Mouse (Mus musculus) megakaryocyte, adult 5-6 weeks (primary cell): ENCODE data around the gene Plac9b. TPM values are rescaled to one million over a fixed set of nuclear protein-coding genes. Genes with fewer than 3 reads are reported as not detected.
"Not testable (repeated sequence)": the region's sequence is repeated elsewhere in the genome, so short reads cannot be mapped to it uniquely, and the experiment has no call there.

Experiments used
- ATAC-seq: 2 replicates; pipeline ENCODE4 v1.8.0; 2016; ENCODE audit warnings: mild to moderate bottlenecking, inconsistent platforms; ENCODE audit not compliant: poor library complexity, severe bottlenecking
- total RNA-seq, 2 experiments: library from RNA; stranded (forward) in 1 of 2; stranded (reverse) in 1 of 2; fragments of 153-499, 151-499 nt in 1 of 2; fragments of 221-1000, 200-1000 nt in 1 of 2; gene quantifications; 2 replicates each; pipeline versions ENCODE4 v1.2.3 to v1.2.4; 2015 to 2017

The Plac9b gene
- 1.5 TPM in 1 of 2 replicates, not detected in the other for total RNA-seq (2015)
- total RNA-seq (2017) = not detected in 2 replicates

DNA sequence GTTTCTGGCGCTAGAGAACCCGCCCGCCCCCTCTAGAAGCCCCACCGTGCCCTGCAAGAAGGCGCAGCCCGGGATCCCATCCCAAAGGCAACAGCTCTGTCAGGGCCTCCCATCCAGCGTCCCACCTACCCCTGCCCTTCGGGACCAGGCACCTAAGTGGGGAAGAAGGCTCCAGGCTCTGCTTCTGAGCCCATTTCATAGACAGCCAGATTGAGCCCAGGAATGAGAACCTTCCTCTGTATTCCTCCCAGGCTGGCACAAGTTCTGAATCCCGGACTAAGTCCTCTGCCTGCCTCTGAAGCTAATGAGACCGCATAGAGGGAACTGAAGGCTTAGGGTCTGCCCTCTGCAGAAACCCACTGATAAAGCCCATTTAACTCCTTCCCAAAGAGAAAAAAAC is at the start of gene Plac9b:
Gene Plac9b (minus strand): TSS at position 101 of the 400 bp plus-strand sequence.
- ATAC-seq = not testable (repeated sequence)

DNA sequence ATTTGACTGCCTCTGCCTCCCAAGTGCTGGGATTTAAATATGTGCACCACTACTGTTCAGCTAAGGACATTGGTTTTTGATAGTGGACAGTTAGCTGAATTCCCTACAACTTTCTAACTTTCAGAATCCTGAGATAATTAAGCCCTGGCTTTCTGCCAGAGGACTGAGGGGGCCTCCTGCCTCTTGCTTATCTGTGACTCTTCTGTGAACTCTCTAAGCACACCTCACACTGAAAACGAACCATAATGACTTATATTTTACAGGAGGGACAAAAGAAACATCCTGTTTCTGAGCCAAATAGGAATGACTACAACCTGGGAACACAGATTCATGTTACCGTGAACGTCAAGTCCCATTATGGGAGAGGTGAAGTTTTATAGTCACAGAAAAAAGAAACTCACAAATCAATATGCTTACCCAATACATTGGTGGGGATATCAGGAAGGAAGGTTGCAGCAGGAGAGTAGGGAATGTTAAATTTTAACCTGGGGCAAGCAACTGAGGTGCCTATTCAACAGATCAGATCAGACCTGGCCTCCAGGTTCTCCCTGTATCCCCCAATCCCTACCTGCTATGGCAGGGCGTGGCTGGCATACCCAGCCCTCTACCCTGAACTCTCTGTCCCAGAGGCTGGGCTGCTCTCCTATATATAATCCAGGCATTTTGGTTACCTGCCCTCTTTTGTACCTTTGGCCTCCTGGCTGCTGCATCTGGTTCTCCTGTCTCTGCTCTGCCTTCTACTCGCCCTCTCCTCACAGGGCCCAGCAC is 34.1 kb upstream of the Plac9b start:
- not testable (repeated sequence) for ATAC-seq

DNA sequence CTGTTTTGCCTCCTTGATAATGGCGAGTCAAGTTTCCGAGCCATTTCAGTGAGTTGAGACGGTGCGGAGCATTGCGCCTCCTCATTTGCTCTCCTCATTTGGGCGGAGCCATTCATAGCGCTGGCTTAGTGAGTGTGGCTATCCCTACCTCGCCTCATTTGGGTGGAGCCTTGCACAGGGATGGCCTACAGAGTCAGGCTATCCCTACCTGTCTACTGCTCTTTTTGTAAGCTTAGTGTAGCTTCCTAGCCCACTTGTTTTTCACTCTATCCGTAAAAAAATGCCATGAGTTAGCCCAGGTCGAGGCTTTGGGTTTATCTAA is 24.6 kb upstream of the Plac9b start, which contains the start of gene Tmem254b:
Gene Tmem254b (minus strand): TSS at position 116 of the 322 bp plus-strand sequence.
- ATAC-seq = peak; percentile 85

DNA sequence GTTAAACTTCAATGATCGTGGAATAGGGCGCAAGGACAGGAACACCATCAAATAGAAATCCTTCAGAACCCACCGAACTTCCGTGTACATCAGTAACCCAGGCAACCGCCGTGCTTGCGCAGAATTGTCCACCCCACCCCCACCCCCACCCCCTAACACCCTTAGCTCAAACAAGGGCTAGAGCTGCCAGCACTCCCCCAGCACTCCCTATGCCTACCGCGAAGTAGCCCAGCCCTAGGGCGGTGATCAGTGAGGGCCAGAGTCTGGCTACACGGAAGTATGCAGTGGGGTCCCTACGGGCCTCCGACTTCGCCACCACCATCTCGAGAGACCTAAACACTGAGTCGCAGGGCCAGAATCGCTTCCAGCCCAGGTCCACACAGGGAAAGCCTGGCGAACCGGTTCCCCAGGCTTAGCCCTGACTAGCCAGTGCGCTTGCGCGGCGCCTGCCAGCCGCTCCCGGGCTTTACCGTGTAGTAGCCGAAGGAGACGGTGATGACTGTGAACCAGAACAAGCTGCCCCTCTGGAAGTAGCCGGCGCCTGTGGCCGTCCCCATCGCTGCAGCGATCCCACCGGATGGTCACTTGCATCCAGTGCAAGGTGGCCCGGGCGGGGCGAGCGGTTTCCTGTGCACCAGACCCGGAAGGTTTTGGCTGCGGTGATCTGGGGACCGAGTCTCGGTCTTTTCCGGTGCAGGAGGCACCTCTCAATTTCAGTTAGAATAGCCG is 24.1 kb upstream of the Plac9b start:
- ATAC-seq = peak; percentile 76

DNA sequence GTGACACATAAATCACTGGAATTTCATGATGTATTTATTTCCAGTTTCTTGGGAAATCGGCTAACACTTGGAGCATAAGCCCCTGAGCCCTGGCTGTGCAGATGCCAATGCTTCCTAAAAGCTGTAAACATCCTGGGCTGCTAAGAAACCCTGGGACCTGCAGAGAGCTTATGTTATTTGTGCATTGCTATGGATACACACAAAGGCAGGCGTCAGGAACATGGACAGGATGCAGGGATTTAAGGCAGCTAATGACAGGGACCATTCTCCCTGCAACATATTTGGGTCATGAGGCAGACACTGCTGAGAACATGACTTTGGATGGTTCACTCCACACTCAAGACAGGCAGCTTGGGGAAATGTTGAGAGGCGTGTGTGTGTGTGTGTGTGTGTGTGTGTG is 15.6 kb upstream of the Plac9b start:
- not testable (repeated sequence) for ATAC-seq

DNA sequence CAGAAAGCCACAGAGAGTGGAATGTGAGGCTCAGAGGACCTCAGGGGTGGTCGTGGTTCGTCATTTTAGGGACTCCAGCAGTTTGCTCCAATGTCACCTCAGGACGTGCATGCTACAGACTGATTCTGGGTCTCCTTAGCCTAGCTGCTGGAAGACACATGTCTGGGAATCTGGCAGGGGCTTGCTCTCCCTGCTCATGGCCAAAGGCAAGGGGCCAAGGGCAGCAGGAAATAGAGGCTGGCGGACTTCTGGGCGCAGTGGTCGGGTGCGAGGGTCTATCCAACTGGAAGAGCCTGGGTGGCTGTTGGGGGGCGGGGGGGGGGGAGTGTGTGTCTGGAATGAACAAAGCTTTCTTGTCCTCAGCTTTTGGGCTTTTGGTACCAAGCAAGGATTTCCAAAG is 6.1 kb upstream of the Plac9b start:
- not testable (repeated sequence) for ATAC-seq

DNA sequence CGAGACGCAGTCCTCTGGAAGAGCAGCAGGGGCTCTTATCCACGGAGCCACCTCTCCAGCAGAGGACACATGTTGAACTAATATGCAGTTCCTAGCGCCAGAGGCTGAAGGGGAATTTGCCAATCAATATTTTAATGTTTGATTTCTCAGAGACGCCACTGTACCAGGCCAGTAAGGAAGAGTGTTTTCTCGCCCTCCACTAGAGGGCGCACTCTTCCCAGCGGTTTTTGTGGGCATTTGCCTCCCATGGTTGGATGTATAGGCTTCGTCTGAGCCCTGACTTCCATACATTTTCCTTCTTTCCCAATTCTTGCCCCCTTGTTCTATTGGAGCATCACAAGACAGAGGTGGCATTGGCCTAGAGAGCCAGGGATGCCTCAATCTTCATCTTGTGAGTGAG is 4.4 kb upstream of the Plac9b start:
- peak; percentile 66 for ATAC-seq

DNA sequence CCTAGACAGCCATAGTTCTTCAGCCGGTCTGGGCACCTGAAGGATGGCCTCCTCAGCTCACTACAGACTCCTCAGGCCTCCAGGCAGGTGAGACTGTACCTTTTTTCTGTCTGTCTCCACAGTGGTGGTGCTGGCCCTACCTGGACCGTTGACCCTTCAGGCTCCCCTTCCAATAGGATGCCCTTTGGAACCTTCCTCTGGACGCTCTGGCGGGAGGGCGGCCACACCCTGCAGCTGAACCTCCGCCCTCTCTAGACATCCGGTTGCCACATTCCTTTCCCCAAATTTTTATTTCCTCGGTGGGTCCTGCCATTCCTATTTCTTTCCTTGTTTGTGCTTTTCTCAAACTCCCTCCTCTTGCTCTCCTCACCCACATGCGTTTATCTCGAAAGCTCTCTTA is 620 bp downstream of the Plac9b start:
- not testable (repeated sequence) for ATAC-seq

DNA sequence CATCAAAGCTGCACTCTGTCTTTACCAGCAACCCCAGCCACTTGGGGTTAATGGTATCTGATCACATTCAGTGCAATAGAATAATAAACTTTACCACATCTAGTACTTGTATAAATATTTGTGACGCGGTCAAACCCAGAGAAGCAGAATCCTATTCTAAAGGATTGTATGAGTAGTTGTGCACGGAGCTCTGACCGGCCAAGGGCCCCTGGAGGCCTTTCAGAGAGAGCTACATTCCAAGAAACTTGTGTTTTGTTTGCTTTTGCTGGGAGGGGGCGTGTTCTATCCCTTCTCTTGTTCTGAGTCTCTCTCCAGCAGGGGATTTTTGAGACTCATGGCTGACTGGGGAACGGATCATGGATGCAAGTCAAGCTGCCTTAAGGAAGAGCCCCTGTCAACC is 7.3 kb downstream of the Plac9b start:
- not testable (repeated sequence) for ATAC-seq

DNA sequence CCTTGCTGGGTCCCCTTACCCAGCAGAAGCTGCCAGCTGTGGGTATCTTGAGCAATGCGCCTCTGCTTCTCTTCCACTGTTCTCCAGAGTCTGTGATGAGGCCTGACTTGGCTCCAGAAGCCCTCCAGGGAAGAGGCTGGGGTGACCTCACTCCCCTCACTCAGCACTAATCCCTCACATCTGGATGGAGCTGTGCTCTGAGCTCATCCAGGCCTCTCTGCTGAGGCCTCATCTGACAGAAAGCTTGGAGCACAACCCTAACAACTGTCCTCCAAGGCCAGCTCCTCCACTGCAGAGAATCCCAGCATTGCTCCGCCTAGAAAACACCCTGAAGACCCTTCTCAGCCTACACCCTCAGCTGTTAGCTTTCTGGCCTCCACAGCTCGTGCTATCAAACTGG is 8.3 kb downstream of the Plac9b start:
- ATAC-seq = not testable (repeated sequence)

DNA sequence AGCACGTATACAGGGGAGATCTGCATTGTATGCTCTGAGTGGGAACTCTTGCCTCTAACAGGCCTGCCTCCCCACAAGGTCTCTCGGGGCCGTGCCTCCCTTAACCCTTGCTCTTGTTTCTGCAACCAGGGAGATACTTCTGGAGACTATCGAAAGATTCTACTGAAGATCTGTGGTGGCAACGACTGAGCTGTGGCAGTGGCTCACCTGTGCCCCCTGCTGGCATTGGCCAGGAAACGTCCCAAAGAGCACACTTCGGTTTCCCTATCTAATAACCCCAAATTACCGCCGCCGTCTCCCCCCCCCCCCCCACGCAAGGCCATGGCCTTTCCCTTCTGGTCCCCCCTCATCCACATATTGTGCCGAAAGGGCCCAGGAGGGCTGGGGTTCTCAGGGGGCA is 17.0 kb downstream of the Plac9b start:
- peak; percentile 65; the same call in 1 of the 2 replicates for ATAC-seq

DNA sequence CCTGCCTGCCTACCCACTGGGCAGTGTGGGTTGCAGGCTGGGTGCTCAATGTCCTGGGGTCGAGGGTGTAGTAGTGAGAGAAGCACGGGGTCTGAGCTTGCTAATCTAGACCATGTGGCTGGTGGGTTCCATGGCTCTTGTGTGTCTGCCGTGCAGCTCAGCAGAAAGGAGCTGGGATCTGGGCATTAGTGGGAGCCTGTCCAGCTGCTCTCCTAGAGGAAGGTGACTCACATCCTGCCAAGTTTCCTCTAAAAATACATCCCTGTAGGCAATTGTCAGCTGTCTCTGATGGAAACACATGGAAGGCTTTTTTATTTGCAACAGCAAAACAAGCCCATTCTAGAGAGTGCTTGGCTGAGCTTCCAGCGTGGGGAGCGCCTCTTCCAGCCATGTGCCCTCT is 19.9 kb downstream of the Plac9b start:
- not testable (repeated sequence) for ATAC-seq

DNA sequence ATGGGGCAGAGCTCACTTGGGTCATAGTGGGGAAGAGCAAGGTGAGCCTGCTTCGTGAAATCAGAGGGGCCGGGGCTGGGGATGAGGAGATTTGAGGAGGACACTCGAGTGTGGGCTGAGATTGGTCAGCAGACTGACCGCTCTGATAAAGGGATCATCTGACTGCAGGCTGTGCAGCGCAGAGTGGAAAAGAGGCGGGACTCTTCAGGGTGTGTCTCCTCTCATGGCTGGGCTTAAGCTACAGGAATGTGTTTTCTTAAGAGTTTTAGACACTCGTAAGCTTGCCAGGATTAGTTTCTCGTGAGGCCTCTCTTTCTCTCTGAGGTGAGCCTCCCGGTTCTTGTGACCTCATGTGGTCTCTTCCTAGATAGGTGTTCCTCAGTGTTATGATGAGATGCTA is 21.1 kb downstream of the Plac9b start:
- ATAC-seq = not testable (repeated sequence)

DNA sequence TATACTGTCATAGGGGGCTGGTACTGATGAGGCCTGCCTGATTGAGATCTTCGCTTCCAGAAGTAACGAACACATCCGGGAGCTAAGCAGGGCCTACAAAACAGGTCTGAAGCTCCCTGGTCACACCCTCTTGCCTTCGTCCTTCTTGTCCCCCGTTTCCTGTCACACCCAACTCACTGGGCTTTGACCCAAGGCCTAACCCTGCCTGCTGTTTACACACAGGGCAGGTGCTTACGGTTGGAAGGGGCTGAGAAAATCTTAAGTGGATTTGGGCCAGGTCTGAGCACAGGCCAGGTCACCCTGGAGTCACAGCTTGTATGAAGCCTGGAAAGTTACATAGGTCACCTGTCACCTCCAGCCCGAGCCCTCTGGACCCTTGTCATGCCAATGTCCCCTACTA is 26.2 kb downstream of the Plac9b start:
- ATAC-seq = not testable (repeated sequence)

DNA sequence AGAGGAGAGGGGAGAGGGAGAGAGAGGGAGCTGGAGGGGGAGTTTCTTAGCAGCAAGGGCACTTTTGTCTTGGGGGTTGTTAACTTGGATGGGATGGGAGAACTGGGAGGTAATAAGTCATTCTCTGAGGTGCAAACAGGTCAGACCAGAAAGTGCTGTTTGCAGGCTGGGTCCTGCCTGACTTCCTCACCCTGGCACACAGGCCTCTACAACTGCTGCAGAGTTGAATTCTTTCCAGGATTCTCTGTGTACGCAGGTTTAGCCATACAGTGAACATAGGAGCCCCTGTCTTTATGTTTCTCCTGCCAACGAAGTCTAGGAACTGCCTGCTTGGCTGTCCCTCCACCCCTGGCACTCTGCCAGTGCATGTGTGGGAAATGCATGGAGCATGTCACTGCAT is 35.2 kb downstream of the Plac9b start:
- ATAC-seq = not testable (repeated sequence)

DNA sequence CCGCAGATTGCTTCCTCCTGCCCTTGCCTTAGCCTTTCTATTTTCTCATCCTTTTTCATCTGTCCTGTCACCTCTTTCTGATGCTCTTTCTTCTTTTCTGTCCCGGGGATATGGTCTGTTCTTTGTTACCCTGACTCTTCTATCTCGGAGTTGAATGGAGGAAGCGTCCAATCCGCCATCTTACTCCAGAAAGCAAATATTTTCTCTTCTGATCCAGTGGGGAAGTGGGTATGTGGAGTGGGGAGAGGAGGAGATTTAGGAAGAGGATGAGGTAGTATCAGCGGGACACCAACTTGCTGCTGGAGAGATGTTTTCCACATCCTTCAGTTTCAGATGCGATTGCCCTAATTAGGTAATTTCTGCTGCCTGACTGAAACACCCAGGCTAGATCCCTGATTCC is 63.2 kb downstream of the Plac9b start:
- ATAC-seq = not testable (repeated sequence)

DNA sequence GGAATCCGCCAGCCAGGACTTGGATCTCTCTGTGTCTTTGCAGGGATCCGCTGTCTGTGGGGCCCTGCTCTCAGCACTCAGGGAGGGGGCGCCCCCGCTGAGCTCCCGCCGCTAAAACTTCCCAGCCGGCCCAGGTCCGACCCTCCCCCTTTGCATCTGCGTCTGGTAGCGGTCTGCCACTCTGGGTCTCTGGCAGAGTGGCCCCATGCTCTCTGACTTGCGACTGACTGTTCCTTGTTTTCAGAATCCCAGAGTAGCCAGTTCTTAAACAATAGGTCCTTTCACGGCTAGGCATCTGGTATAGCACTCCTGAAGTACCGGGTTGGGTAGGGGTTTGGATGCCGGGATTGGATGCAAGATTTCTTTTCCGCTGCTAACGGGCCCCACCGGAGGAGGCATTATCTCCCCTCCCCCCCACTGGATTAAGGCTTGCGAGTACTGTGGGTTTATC is 63.7 kb downstream of the Plac9b start:
- ATAC-seq = not testable (repeated sequence)

DNA sequence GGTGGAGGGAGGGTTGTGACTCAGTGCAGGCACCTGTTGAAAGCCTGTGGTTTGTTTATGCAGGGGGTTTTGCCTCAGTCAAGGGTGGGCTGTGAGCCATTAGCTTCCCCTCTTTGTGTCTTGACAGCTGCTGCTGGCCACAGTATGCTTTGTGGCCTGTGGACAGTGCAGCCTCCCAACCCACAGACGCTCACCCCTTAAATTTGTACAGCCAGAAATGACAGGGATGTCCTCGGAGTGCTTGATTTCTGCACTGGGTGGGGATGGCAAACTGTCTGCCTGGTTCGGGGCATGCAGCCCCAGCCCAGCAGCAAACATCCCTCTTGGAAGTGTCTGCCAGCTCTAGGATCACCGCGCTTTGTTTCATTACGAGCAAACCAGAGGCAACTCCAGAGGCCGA is 64.1 kb downstream of the Plac9b start, which contains the start of gene Duxbl2:
Gene Duxbl2 (plus strand): TSS at position 200 of the 400 bp plus-strand sequence.
- ATAC-seq = not testable (repeated sequence)
